8 mouse cellular contexts compared by ENCODE assay signal in the genomic region with DNA sequence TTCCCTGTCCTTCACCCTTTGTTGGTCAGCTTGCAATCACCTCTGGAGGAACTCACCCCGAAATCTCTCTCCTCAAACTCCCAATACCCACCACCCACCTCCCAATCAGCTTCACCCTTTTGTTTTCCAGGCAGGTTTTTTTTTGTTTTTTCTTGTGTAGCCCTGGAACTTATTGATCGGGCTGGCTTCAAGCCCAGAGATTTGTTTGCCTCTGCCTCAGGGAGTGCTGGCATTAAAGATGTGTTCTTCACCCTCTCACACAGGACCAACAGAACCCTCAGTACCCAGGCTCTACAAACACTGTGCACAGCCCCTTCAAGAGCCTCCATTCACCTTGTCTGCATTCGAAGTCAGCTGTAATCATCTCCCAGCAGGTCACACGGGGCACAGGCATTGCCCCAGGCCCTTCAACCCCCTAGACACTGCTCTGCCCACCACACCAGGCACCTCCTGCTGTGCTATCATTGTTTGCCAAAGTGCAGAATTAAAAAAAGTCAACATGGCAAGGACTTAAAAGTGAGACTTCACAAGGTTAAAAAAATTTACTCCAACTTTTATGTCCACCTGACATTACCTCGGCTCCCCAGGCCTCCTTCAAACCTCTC. TPM values are rescaled to one million over a fixed set of nuclear protein-coding genes. Genes with fewer than 3 reads are reported as not detected.
DNase-seq lines count a peak whose midpoint lies in the region; ATAC-seq and TF ChIP-seq lines count a peak whose summit lies in the region.

No protein-coding gene starts in this region.

- peaks cover 16% of the 10 kb centered on the region; the same call in 1 of the 2 replicates for H3K4me1 ChIP-seq in kidney, adult 2 months (ENCODE audit: control insufficient read depth, insufficient read depth, low read length)
- peaks cover 61% of the 10 kb centered on the region for H3K4me1 ChIP-seq in hindbrain, embryonic 10.5 days (replicated peaks)
- peaks cover 44% of the 10 kb centered on the region for H3K4me1 ChIP-seq in midbrain, embryonic 11.5 days (ENCODE audit: control insufficient read depth, insufficient read depth, low read length)

- no peaks in the 10 kb centered on the region for H3K9me3 ChIP-seq in hindbrain, embryonic 10.5 days
- H3K9me3 ChIP-seq in midbrain, embryonic 11.5 days (ENCODE audit: control insufficient read depth, low read length) = no peaks in the 10 kb centered on the region

- no peak overlapping the region for H3K27ac ChIP-seq in kidney, adult 2 months (ENCODE audit: insufficient read depth, low read depth, low read length)
- H3K27ac ChIP-seq in hindbrain, embryonic 10.5 days = peak overlapping the region; percentile 97
- H3K27ac ChIP-seq in midbrain, embryonic 11.5 days (ENCODE audit: low read depth, low read length) = peak overlapping the region; percentile 84; the same call in 1 of the 2 replicates

- peak overlapping the region; percentile 99 for H3K4me2 ChIP-seq in midbrain, embryonic 11.5 days

- WGBS in kidney, adult 2 months = 27% methylated on average over 5 of the region's 5 CpGs
- 41% methylated on average over 5 of the region's 5 CpGs for WGBS in hindbrain, embryonic 10.5 days
- WGBS in midbrain, embryonic 11.5 days = 47% methylated on average over 5 of the region's 5 CpGs

- ATAC-seq in midbrain, embryonic 11.5 days (ENCODE audit: low FRiP score) = no peak

- H3K27me3 ChIP-seq in kidney, adult 2 months (replicated peaks; ENCODE audit: control insufficient read depth, insufficient read depth, low read length) = no peaks in the 10 kb centered on the region
- H3K27me3 ChIP-seq in hindbrain, embryonic 10.5 days (ENCODE audit: insufficient read depth, poor library complexity, severe bottlenecking) = no peaks in the 10 kb centered on the region
- H3K27me3 ChIP-seq in midbrain, embryonic 11.5 days (ENCODE audit: control insufficient read depth, insufficient read depth, low read length) = no peaks in the 10 kb centered on the region

- DNase-seq in kidney, adult 2 months = no peak
- DNase-seq in kidney, adult 18-20 months = no peak
- DNase-seq in ZHBTc4 (ENCODE audit: low read depth, low spot score) = peak; percentile 26
- no peak for DNase-seq in hindbrain, embryonic 10.5 days (ENCODE audit: low spot score)
- DNase-seq in midbrain, embryonic 11.5 days (ENCODE audit: low spot score, missing footprints) = no peak
- no peak for DNase-seq in yolk sac, embryonic 10.5 days (ENCODE audit: low spot score)
- no peak for DNase-seq in spleen, postnatal 36 days (ENCODE audit: low spot score in 2 of 2)
- no peak for DNase-seq in layer of hippocampus, postnatal 36 days

- peak overlapping the region; percentile 65 for H3K4me3 ChIP-seq in kidney, adult 2 months (ENCODE audit: insufficient read depth, low read depth, low read length)
- peak overlapping the region; percentile 96 for H3K4me3 ChIP-seq in hindbrain, embryonic 10.5 days
- H3K4me3 ChIP-seq in midbrain, embryonic 11.5 days (ENCODE audit: low read depth, low read length) = peak overlapping the region; percentile 98

- H3K36me3 ChIP-seq in kidney, adult 2 months (ENCODE audit: control insufficient read depth, insufficient read depth, low read length) = no peaks in the 10 kb centered on the region; the same call in 1 of the 2 replicates
- peaks cover 69% of the 10 kb centered on the region for H3K36me3 ChIP-seq in hindbrain, embryonic 10.5 days
- H3K36me3 ChIP-seq in midbrain, embryonic 11.5 days (ENCODE audit: control insufficient read depth, insufficient read depth, low read length) = peaks cover 24% of the 10 kb centered on the region

- H3K9ac ChIP-seq in midbrain, embryonic 11.5 days (ENCODE audit: low read length) = peak overlapping the region; percentile 99

- TF ChIP-seq POLR2A in kidney, adult 2 months (IDR thresholded peaks at IDR 0.05; ENCODE audit: low read depth, low read length) = no peak

- TF ChIP-seq CTCF in kidney, adult 2 months (conservative IDR thresholded peaks at IDR 0.05; ENCODE audit: insufficient read depth, insufficient read length, low read depth, low read length) = no peak

RNA-seq across cellular contexts. Expression of gene Vps52, which starts 1.5 kb away (rescaled TPM):
- polyA plus RNA-seq in kidney, adult 2 months (2012; rRNA removed) = 54.2 and 60.5 TPM in 2 replicates
- polyA plus RNA-seq in hindbrain, embryonic 10.5 days (2016; fragmentation: Nextera tagmentation; extraction: Ambion mirVana) = 55.0 and 63.9 TPM in 2 replicates
- polyA plus RNA-seq in midbrain, embryonic 11.5 days (2014; fragmentation: Nextera tagmentation; extraction: Ambion mirVana) = 36.3 and 36.5 TPM in 2 replicates
- 10 to 100 TPM; 80.0 to 84.8 TPM for total RNA-seq in layer of hippocampus, postnatal 36 days (2021)

RNA-seq across cellular contexts. Expression of gene Rps18, which starts 1.7 kb away (rescaled TPM):
- 342 and 406 TPM in 2 replicates for polyA plus RNA-seq in kidney, adult 2 months (2012; rRNA removed)
- polyA plus RNA-seq in hindbrain, embryonic 10.5 days (2016; fragmentation: Nextera tagmentation; extraction: Ambion mirVana) = 1,286 and 1,579 TPM in 2 replicates
- 1,159 and 1,302 TPM in 2 replicates for polyA plus RNA-seq in midbrain, embryonic 11.5 days (2014; fragmentation: Nextera tagmentation; extraction: Ambion mirVana)
- 100 to 1,000 TPM; 327 to 330 TPM for total RNA-seq in layer of hippocampus, postnatal 36 days (2021)

RNA-seq across cellular contexts. Expression of gene B3galt4, which starts 2.8 kb away (rescaled TPM):
- 6.7 and 7.8 TPM in 2 replicates for polyA plus RNA-seq in kidney, adult 2 months (2012; rRNA removed)
- polyA plus RNA-seq in hindbrain, embryonic 10.5 days (2016; fragmentation: Nextera tagmentation; extraction: Ambion mirVana) = 4.3 and 6.5 TPM in 2 replicates
- 3.4 and 4.2 TPM in 2 replicates for polyA plus RNA-seq in midbrain, embryonic 11.5 days (2014; fragmentation: Nextera tagmentation; extraction: Ambion mirVana)
- total RNA-seq in layer of hippocampus, postnatal 36 days (2021) = 1 to 10 TPM; 4.5 to 6.2 TPM

RNA-seq across cellular contexts. Expression of gene Wdr46, which starts 13.6 kb away (rescaled TPM):
- 15.3 and 16.0 TPM in 2 replicates for polyA plus RNA-seq in kidney, adult 2 months (2012; rRNA removed)
- polyA plus RNA-seq in hindbrain, embryonic 10.5 days (2016; fragmentation: Nextera tagmentation; extraction: Ambion mirVana) = 47.0 and 51.8 TPM in 2 replicates
- 27.4 and 28.9 TPM in 2 replicates for polyA plus RNA-seq in midbrain, embryonic 11.5 days (2014; fragmentation: Nextera tagmentation; extraction: Ambion mirVana)
- total RNA-seq in layer of hippocampus, postnatal 36 days (2021) = 10 to 100 TPM; 15.9 to 17.9 TPM

RNA-seq across cellular contexts. Expression of gene Pfdn6, which starts 13.9 kb away (rescaled TPM):
- 27.4 and 41.1 TPM in 2 replicates for polyA plus RNA-seq in kidney, adult 2 months (2012; rRNA removed)
- polyA plus RNA-seq in hindbrain, embryonic 10.5 days (2016; fragmentation: Nextera tagmentation; extraction: Ambion mirVana) = 228 TPM in 2 replicates
- polyA plus RNA-seq in midbrain, embryonic 11.5 days (2014; fragmentation: Nextera tagmentation; extraction: Ambion mirVana) = 206 and 208 TPM in 2 replicates
- total RNA-seq in layer of hippocampus, postnatal 36 days (2021) = 10 to 100 TPM; 85.6 to 91.8 TPM
